Mouse (Mus musculus): ENCODE results near the gene Tcf20. TPM values are rescaled to one million over a fixed set of nuclear protein-coding genes. Genes with fewer than 3 reads are reported as not detected.

Tcf20 gene
- polyA plus RNA-seq, 1 experiment from 2014 or later: 15.5 TPM

DNA sequence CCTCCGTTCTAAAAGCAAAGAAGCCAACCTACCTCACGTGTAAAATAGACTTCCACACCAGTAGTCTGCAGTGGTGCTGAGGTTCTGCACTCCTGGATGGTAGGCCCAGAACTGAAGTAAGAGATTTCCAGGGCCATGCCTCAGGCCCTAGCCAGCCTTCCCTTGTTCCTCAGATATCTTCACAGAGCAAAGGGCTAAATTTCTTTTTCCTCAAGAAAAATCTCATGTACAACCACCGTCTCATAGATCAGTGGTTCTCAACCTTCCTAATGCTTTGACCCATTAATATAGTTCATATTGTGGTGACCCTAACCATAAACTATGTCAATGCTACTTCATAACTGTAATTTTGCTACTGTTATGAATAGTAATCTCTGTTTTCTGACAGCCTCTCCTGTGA is 87.3 kb downstream of the Tcf20 start:
- Histone ChIP-seq H3K9me3 (ENCODE audit: control insufficient read depth, low read depth, low read length) (no peaks in the 10 kb centered on the region), H3K27me3 (ENCODE audit: control insufficient read depth, insufficient read depth, low read length) (no peaks in the 10 kb centered on the region), H3K4me3 (ENCODE audit: low read depth, low read length) (peak overlapping the region; percentile 98), H3K4me1 (ENCODE audit: control insufficient read depth, insufficient read depth, low read length) (peaks cover 26% of the 10 kb centered on the region), H3K9ac (replicated peaks; ENCODE audit: low read depth, low read length) (no peak overlapping the region; the same call in 1 of the 2 replicates), H3K27ac (ENCODE audit: low read length) (no peak overlapping the region; the same call in 1 of the 2 replicates), H3K36me3 (ENCODE audit: control insufficient read depth, insufficient read depth, low read length) (no peaks in the 10 kb centered on the region), H3K4me2 (replicated peaks; ENCODE audit: low read depth, low read length) (peak overlapping the region; percentile 78)
- WGBS: 32% methylated on average over 3 of the region's 3 CpGs
- no peak for ATAC-seq (ENCODE audit: insufficient number of reproducible peaks, insufficient read depth, low FRiP score, low read depth)

DNA sequence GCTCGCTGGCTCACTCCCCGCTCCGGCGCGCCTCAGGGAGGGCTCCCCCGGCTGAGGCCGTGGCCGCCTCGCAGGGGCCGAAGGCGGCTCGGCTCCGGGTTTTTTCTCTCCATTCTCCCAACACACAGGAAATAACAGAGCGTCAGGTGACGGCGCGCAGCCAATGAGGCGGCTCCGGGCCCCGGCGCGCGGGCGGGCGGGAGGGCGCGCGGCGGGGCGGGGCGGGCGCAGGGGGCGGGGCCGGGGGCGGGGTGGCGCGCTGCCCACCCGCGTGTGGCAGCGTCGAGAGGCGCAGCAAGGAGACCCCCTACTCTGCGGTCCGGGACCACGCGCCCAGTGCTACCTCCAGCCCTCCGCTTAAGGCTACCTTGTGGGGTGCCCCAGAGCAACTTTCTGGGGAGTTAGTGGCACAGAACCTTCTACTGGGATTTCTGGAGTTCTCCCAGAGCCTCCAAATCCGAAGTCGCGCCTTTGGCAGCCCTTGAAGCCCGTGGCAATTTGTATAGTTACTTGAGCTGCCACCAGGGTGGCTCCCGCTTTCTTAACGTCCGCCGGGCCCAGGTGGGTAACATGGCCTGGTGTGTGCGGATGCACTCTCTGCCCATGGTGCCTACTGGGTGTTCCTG is 87.9 kb downstream of the Tcf20 start:
- H3K4me3 ChIP-seq (ENCODE audit: low read depth, low read length): peak overlapping the region; percentile 98
- peak overlapping the region; percentile 82 for H3K4me2 ChIP-seq (replicated peaks; ENCODE audit: low read depth, low read length)
- peak overlapping the region; percentile 76 for H3K9ac ChIP-seq (replicated peaks; ENCODE audit: low read depth, low read length)
- H3K27ac ChIP-seq (ENCODE audit: low read length): peak overlapping the region; percentile 94
- no peaks in the 10 kb centered on the region for H3K9me3 ChIP-seq (ENCODE audit: control insufficient read depth, low read depth, low read length)
- WGBS: 2% methylated on average over 43 of the region's 56 CpGs
- no peaks in the 10 kb centered on the region for H3K27me3 ChIP-seq (ENCODE audit: control insufficient read depth, insufficient read depth, low read length)
- peak; percentile 91 for ATAC-seq (ENCODE audit: insufficient number of reproducible peaks, insufficient read depth, low FRiP score, low read depth)
- no peaks in the 10 kb centered on the region for H3K36me3 ChIP-seq (ENCODE audit: control insufficient read depth, insufficient read depth, low read length)
- H3K4me1 ChIP-seq (ENCODE audit: control insufficient read depth, insufficient read depth, low read length): peaks cover 26% of the 10 kb centered on the region

DNA sequence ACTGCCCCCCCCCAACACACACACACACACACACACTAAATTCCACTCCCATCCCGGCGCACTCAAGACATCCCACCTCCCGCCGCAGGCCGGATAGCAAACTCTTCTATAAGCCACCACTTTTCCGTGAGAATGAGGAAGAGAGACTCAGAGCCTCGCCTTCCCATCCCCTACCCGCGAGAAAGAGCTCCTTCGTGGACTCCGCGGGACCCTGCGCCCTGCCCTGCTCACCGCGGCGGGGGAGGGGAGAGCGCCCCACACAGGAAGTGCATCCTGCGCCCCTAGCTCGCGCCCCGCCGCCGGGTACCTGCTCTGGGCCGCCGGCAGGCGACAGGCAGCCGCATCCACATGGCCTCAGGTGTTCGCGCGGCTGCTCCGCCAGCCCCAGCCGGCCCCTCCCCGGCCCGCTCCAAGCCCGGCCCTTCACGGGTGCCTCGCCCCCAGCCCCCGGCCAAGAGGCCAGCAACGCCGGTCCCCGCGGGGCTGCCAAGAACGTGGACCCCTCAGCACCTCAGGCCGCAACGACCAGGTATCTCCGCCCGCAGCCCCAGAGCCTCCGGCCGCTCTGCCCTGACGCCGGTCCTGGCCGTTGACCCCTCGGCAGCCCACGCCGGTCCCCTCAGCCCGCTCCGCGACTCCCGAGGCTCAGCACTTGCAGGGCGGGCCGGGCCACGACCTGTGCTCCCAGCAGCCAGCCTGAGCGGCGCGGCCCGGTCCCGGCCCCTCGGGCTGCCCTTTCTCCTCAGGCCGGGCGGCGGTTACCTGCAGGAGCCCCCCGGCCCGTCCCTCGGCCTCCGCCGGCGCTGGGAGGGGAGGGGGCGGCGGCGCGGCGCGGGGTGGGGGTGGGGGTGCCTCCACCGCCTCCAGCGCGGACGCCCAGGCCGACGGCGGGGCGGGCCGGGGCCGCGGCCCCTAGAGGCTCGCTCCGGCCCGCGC is 88.7 kb downstream of the Tcf20 start:
- peak overlapping the region; percentile 82 for H3K4me2 ChIP-seq (replicated peaks; ENCODE audit: low read depth, low read length)
- peak overlapping the region; percentile 94 for H3K27ac ChIP-seq (ENCODE audit: low read length)
- no peaks in the 10 kb centered on the region for H3K9me3 ChIP-seq (ENCODE audit: control insufficient read depth, low read depth, low read length)
- WGBS: under 1% methylated on average over 81 of the region's 98 CpGs
- peak; percentile 59 for ATAC-seq (ENCODE audit: insufficient number of reproducible peaks, insufficient read depth, low FRiP score, low read depth)
- no peaks in the 10 kb centered on the region for H3K36me3 ChIP-seq (ENCODE audit: control insufficient read depth, insufficient read depth, low read length)
- peak overlapping the region; percentile 76 for H3K9ac ChIP-seq (replicated peaks; ENCODE audit: low read depth, low read length)
- H3K4me1 ChIP-seq (ENCODE audit: control insufficient read depth, insufficient read depth, low read length): peaks cover 26% of the 10 kb centered on the region
- H3K4me3 ChIP-seq (ENCODE audit: low read depth, low read length): peak overlapping the region; percentile 98
- H3K27me3 ChIP-seq (ENCODE audit: control insufficient read depth, insufficient read depth, low read length): no peaks in the 10 kb centered on the region

DNA sequence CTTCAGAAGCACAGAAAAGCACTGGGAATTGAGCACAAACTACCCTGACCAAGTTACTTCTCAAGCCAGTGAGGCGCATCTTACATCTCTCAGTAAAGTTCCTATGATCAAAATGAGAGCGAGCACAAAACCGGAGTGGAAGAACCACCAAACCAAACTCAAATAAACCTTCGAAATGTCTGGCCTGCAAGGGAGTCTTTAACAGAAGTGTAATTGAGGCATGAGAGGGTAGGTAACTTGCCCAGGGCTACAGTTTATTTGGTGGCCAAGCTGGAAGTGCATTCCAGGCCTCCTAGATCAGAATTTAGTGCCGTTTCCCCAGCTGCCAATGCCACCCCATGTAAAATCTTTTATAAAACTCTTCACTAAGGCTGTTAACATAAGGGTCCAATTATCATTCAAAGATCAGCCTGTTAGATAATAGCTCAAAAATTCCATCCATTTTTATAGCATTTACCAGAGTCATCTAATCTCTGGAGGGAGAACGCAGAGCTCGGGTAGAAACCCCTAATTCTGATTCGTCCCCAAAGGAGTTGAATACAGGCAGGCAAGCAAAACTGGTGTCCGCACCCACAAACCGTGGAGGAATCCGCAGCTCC is 89.4 kb downstream of the Tcf20 start:
- Histone ChIP-seq H3K4me1 (ENCODE audit: control insufficient read depth, insufficient read depth, low read length) (peaks cover 26% of the 10 kb centered on the region), H3K9me3 (ENCODE audit: control insufficient read depth, low read depth, low read length) (no peaks in the 10 kb centered on the region), H3K4me3 (ENCODE audit: low read depth, low read length) (peak overlapping the region; percentile 98), H3K4me2 (replicated peaks; ENCODE audit: low read depth, low read length) (peak overlapping the region; percentile 82), H3K27ac (ENCODE audit: low read length) (no peak overlapping the region), H3K36me3 (ENCODE audit: control insufficient read depth, insufficient read depth, low read length) (no peaks in the 10 kb centered on the region), H3K27me3 (ENCODE audit: control insufficient read depth, insufficient read depth, low read length) (no peaks in the 10 kb centered on the region), H3K9ac (replicated peaks; ENCODE audit: low read depth, low read length) (peak overlapping the region; percentile 76)
- no peak for ATAC-seq (ENCODE audit: insufficient number of reproducible peaks, insufficient read depth, low FRiP score, low read depth)
- 17% methylated on average over 11 of the region's 11 CpGs for WGBS

DNA sequence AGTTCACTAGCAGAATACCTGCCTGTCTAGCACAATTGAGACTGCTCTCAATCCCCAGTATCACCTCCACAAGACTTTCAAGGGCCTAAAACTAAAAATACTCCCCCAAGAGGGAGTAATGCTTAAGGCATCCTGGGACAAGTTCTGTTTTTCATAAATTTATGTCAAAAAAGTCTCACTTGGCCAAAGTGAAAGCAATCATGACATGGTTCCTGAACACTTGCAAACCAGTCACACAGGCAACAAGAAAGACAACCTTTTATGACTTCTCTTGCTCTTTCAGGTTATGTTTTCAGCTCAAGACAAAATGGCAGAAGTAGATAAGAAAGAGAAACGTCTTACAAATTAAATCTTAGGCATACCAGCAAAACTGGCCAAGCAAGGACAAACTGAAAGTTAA is 91.3 kb downstream of the Tcf20 start:
- 52% methylated on average over 1 of the region's 1 CpGs for WGBS
- Histone ChIP-seq H3K36me3 (ENCODE audit: control insufficient read depth, insufficient read depth, low read length) (no peaks in the 10 kb centered on the region), H3K9ac (replicated peaks; ENCODE audit: low read depth, low read length) (no peak overlapping the region), H3K4me2 (replicated peaks; ENCODE audit: low read depth, low read length) (no peak overlapping the region), H3K27ac (ENCODE audit: low read length) (no peak overlapping the region), H3K4me1 (ENCODE audit: control insufficient read depth, insufficient read depth, low read length) (peaks cover 17% of the 10 kb centered on the region), H3K4me3 (ENCODE audit: low read depth, low read length) (no peak overlapping the region), H3K27me3 (ENCODE audit: control insufficient read depth, insufficient read depth, low read length) (no peaks in the 10 kb centered on the region), H3K9me3 (ENCODE audit: control insufficient read depth, low read depth, low read length) (no peaks in the 10 kb centered on the region)
- ATAC-seq (ENCODE audit: insufficient number of reproducible peaks, insufficient read depth, low FRiP score, low read depth): no peak

DNA sequence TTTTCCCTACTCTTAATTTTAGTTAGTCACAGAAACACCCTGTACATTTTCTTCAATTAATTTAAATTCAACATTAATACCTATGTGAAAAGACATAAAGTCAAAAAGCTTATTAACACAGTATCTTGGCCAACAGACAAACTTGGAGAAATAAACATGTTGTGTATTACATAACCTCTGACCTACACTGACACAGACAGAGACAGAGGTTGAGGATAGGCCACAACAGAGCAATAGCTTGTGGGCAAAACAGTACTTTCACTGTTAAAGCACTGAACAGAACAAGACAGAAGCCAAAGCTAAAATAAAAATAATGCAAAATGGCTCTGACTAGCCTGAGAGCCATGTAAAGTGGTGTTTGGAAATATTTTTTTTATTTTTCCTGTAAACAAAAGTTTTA is 97.2 kb downstream of the Tcf20 start:
- no peak overlapping the region for H3K4me3 ChIP-seq (ENCODE audit: low read depth, low read length)
- H3K27ac ChIP-seq (ENCODE audit: low read length): no peak overlapping the region
- H3K4me1 ChIP-seq (ENCODE audit: control insufficient read depth, insufficient read depth, low read length): no peaks in the 10 kb centered on the region
- no peak overlapping the region for H3K9ac ChIP-seq (replicated peaks; ENCODE audit: low read depth, low read length)
- no peaks in the 10 kb centered on the region for H3K27me3 ChIP-seq (ENCODE audit: control insufficient read depth, insufficient read depth, low read length)
- H3K36me3 ChIP-seq (ENCODE audit: control insufficient read depth, insufficient read depth, low read length): no peaks in the 10 kb centered on the region
- no peak overlapping the region for H3K4me2 ChIP-seq (replicated peaks; ENCODE audit: low read depth, low read length)
- no peaks in the 10 kb centered on the region for H3K9me3 ChIP-seq (ENCODE audit: control insufficient read depth, low read depth, low read length)
- no peak for ATAC-seq (ENCODE audit: insufficient number of reproducible peaks, insufficient read depth, low FRiP score, low read depth)

DNA sequence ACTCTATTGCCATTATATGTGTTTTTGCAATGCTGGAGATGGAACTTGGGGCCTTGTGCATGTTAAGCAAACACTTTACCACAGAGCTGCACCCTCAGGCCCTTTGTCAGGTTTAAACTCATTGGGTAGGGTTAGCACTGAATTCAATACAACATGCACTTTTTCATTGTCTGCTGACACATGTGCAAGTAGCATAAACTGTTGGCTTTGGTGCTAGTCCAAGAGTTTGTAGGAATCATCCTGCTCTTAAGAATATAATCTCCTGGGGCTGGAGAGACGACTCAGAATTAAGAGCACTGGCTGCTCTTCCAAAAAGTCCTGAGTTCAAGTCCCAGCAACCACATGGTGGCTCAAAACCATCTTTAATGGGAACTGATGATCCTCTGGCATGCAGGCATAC is 98.2 kb downstream of the Tcf20 start:
- Histone ChIP-seq H3K4me3 (ENCODE audit: low read depth, low read length) (no peak overlapping the region), H3K4me1 (ENCODE audit: control insufficient read depth, insufficient read depth, low read length) (no peaks in the 10 kb centered on the region), H3K9me3 (ENCODE audit: control insufficient read depth, low read depth, low read length) (no peaks in the 10 kb centered on the region), H3K27ac (ENCODE audit: low read length) (no peak overlapping the region), H3K4me2 (replicated peaks; ENCODE audit: low read depth, low read length) (no peak overlapping the region), H3K27me3 (ENCODE audit: control insufficient read depth, insufficient read depth, low read length) (no peaks in the 10 kb centered on the region), H3K36me3 (ENCODE audit: control insufficient read depth, insufficient read depth, low read length) (no peaks in the 10 kb centered on the region), H3K9ac (replicated peaks; ENCODE audit: low read depth, low read length) (no peak overlapping the region)
- 55% methylated on average over 1 of the region's 1 CpGs for WGBS
- ATAC-seq (ENCODE audit: insufficient number of reproducible peaks, insufficient read depth, low FRiP score, low read depth): no peak

DNA sequence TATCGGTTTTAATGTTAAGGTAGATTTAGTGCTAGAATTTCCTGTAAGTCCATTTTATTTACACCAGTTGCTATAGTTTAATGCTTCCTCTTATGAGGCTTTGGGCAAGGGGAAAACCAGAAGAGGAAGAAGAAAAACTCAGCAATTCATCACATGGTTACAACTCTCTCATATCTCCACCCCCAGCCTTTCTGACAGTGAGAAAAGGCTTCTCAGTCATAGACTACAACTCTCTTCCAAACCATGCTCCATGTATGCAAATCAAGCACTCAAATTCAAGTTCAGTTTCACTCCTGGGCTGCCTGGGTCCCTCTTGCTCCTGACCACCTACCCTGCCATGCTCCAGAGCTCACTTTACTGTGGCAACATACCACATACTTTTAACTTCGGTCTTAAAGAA is 99.2 kb downstream of the Tcf20 start:
- Histone ChIP-seq H3K4me3 (ENCODE audit: low read depth, low read length) (no peak overlapping the region), H3K9me3 (ENCODE audit: control insufficient read depth, low read depth, low read length) (no peaks in the 10 kb centered on the region), H3K4me1 (ENCODE audit: control insufficient read depth, insufficient read depth, low read length) (no peaks in the 10 kb centered on the region), H3K27ac (ENCODE audit: low read length) (no peak overlapping the region), H3K4me2 (replicated peaks; ENCODE audit: low read depth, low read length) (no peak overlapping the region), H3K36me3 (ENCODE audit: control insufficient read depth, insufficient read depth, low read length) (no peaks in the 10 kb centered on the region), H3K9ac (replicated peaks; ENCODE audit: low read depth, low read length) (no peak overlapping the region), H3K27me3 (ENCODE audit: control insufficient read depth, insufficient read depth, low read length) (no peaks in the 10 kb centered on the region)
- no peak for ATAC-seq (ENCODE audit: insufficient number of reproducible peaks, insufficient read depth, low FRiP score, low read depth)
- 79% methylated on average over 2 of the region's 2 CpGs for WGBS

All from stomach, embryonic 14.5 days (tissue).